Mouse (Mus musculus) C2C12 (cell line): ENCODE measurements around the gene Abhd14a.

Experiments used
- CTCF ChIP-seq: IDR thresholded peaks from one replicate; pipeline ENCODE4 v1.5.1; 2011; ENCODE audit not compliant: control insufficient read depth, insufficient read depth, insufficient read length
- MAX ChIP-seq: IDR thresholded peaks from one replicate; pipeline ENCODE4 v1.6.1; 2011; ENCODE audit warnings: mild to moderate bottlenecking, control low read depth

- no peak for TF ChIP-seq CTCF
- TF ChIP-seq MAX = no peak
These were observed 25.7 kb upstream of the Abhd14a start for GRCm38 (mm10) chr9:106473081-106473752.
